Comparison of ENCODE assay signal across 25 mouse cellular contexts in genomic region chr2:54061039-54061438, GRCm38 (mm10). TPM values are rescaled to one million over a fixed set of nuclear protein-coding genes. Genes with fewer than 3 reads are reported as not detected.
DNase-seq lines count a peak whose midpoint lies in the region; ATAC-seq and TF ChIP-seq lines count a peak whose summit lies in the region.
"Had no signal": no experiment of that assay in that cellular context is flagged by ENCODE, and none has a peak within 500 bp of the region (broad histone marks: within the 10 kb centered on the region; RNA-seq: fewer than 3 reads in every experiment).

No protein-coding gene starts in this region.

- intact Hi-C loops in gastrocnemius, postnatal 14 days (cut with DNase I; ENCODE audit: low total_unique reads), result no loop called here
- intact Hi-C loops in heart, postnatal 14 days (cut with DNase I), result no loop called here

- no peak overlapping the region for H3K4me3 ChIP-seq in forebrain, postnatal 0 days (ENCODE audit: low read depth, low read length)
- H3K4me3 ChIP-seq in forebrain, embryonic 10.5 days, result no peak overlapping the region

- H3K4me1 ChIP-seq in forebrain, postnatal 0 days (ENCODE audit: insufficient read depth), result no peaks in the 10 kb centered on the region
- H3K4me1 ChIP-seq in forebrain, embryonic 10.5 days, result peaks cover 6% of the 10 kb centered on the region

- no peak overlapping the region for H3K27ac ChIP-seq in forebrain, postnatal 0 days (ENCODE audit: low read depth, low read length)
- H3K27ac ChIP-seq in forebrain, embryonic 10.5 days, result no peak overlapping the region

- H3K27me3 ChIP-seq in forebrain, postnatal 0 days (ENCODE audit: insufficient read depth, low read length), result no peaks in the 10 kb centered on the region
- H3K27me3 ChIP-seq in forebrain, embryonic 10.5 days (ENCODE audit: poor library complexity, severe bottlenecking), result no peaks in the 10 kb centered on the region
- H3K27me3 ChIP-seq: CH12.LX, Patski had no signal

- H3K9me3 ChIP-seq in forebrain, postnatal 0 days (ENCODE audit: low read length), result no peaks in the 10 kb centered on the region
- H3K9me3 ChIP-seq in forebrain, embryonic 10.5 days, result no peaks in the 10 kb centered on the region
- H3K9me3 ChIP-seq: G1E had no signal

- no peaks in the 10 kb centered on the region for H3K36me3 ChIP-seq in forebrain, postnatal 0 days (ENCODE audit: insufficient read depth)
- H3K36me3 ChIP-seq in forebrain, embryonic 10.5 days (replicated peaks), result no peaks in the 10 kb centered on the region
- H3K36me3 ChIP-seq: G1E had no signal

- ATAC-seq in forebrain, postnatal 0 days, result peak; percentile 36
- peak; percentile 92 for ATAC-seq in frontal cortex, adult (ENCODE audit: low TSS enrichment)
- ATAC-seq: activated CD4-positive, CD25-positive, alpha-beta regulatory T cell, adult 4 months; CD4-positive, CD25-positive, alpha-beta regulatory T cell, adult 4 months; Patski had no signal

- no peak for DNase-seq in forebrain, postnatal 0 days
- DNase-seq in forebrain, embryonic 10.5 days (ENCODE audit: extremely low spot score, low spot score), result no peak
- no peak for DNase-seq in frontal cortex, postnatal 10 days (ENCODE audit: low spot score in 2 of 2)
- peak; percentile 55 for DNase-seq in brain, adult 2 months (ENCODE audit: low read depth, low spot score)
- DNase-seq in telencephalon, adult 2 months (ENCODE audit: low read depth, low spot score), result peak; percentile 55
- no peak for DNase-seq in gastrocnemius, postnatal 14 days
- DNase-seq in heart, postnatal 14 days, result no peak
- DNase-seq: adrenal gland, adult 2 months; adrenal gland, adult 8-10 months; adrenal gland, postnatal 10 days; adrenal gland, postnatal 14 days; adrenal gland, postnatal 25 days; adrenal gland, postnatal 36 days; B cell, adult 2 months; cerebellum, adult 11 months; cerebellum, adult 11-12 months; cerebellum, adult 18-20 months had no signal

- H3K9ac ChIP-seq in forebrain, postnatal 0 days, result no peak overlapping the region

- H3K4me2 ChIP-seq in forebrain, postnatal 0 days (ENCODE audit: low read depth), result no peak overlapping the region

- no peak for TF ChIP-seq CTCF in forebrain, postnatal 0 days (IDR thresholded peaks at IDR 0.05; ENCODE audit: low read depth)

RNA-seq across cellular contexts. Expression of gene Rprm, which starts 24.3 kb away (rescaled TPM):
- total RNA-seq in forebrain, postnatal 0 days (2014; rRNA removed), result 143 and 145 TPM in 2 replicates
- polyA plus RNA-seq in forebrain, postnatal 0 days (2015; fragmentation: Nextera tagmentation; extraction: Ambion mirVana), result 207 and 245 TPM in 2 replicates
- 46.6 and 47.1 TPM in 2 replicates for polyA plus RNA-seq in forebrain, embryonic 10.5 days (2016; fragmentation: Nextera tagmentation; extraction: Ambion mirVana)
- total RNA-seq in gastrocnemius, postnatal 14 days (2021), result 1 to 10 TPM in 1 of 2 experiments, under 1 TPM in 1; 0.35 to 1.1 TPM
- under 1 TPM in 1 of 2 experiments, not detected in 1; 0.31 TPM for total RNA-seq in heart, postnatal 14 days (2021)
- total RNA-seq: CH12.LX, G1E, MEL had no signal
- polyA plus RNA-seq: activated CD4-positive, CD25-positive, alpha-beta regulatory T cell, adult 4 months; C2C12; CD4-positive, CD25-positive, alpha-beta regulatory T cell, adult 4 months; G1E; Patski had no signal

Comparison
In these comparisons a context has a peak if more than half of its experiments do, and no peak if none do; other contexts are left out.
1. DNase-seq: peak in brain, adult 2 months (single experiment) and telencephalon, adult 2 months (single experiment); none in forebrain, postnatal 0 days (single experiment), forebrain, embryonic 10.5 days (single experiment), frontal cortex, postnatal 10 days (0 of 2), gastrocnemius, postnatal 14 days (single experiment) and heart, postnatal 14 days (0 of 2).
2. RNA of gene Rprm, which starts 24.3 kb away (total RNA-seq): 143 to 145 TPM in forebrain, postnatal 0 days; 0.35 to 1.1 TPM in gastrocnemius, postnatal 14 days and 0.31 TPM in heart, postnatal 14 days; every median in the first group is over 10 times any median in the second.